Mouse (Mus musculus): Measurements from ENCODE around the gene Krtap5-3. TPM values are rescaled to one million over a fixed set of nuclear protein-coding genes. Genes with fewer than 3 reads are reported as not detected.

Krtap5-3 gene
- not detected for polyA plus RNA-seq (2017; shearing (Covaris generic))

DNA sequence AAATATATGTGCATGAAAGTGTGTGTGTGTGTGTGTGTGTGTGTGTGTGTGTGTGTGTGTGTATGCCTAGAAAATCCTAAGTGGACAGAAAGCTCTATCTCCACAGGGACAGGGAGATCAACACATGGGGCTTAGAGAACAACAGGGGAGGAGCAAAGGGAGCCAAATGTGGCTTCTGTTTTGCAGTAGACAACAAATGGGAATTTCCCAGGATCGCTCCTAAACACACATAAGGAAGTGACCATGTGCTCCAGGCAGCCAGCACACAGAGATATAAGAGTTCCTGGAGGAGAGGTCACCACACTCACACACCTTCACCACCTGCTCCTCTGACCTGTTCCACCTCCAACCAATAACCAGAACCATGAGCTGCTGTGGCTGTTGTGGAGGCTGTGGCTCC lies at the start of gene Krtap5-3:
Gene Krtap5-3 (plus strand): TSS at position 301 of the 400 bp plus-strand sequence.

DNA sequence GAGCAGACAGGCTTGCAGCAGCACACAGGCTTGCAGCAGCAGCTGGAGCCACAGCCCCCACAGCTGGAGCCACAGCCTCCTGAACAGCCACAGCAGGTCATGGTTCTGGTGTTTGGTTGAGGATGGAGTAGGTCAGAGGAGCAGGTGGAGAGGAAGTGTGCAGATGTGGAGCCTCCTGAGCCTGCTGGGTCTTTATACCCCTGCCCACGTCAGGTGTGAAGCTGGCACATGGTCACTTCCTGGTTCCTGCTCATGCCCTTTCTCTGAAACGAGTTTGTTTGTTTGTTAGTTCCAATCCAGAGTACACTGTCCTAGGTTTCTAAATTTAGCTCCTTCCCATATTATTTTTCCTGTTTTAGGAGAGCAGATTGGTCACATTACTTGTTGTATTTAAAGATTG lies 44.2 kb upstream of the Krtap5-3 start, which contains the start of gene Gm29735:
Gene Gm29735 (minus strand): TSS at position 101 of the 400 bp plus-strand sequence.

DNA sequence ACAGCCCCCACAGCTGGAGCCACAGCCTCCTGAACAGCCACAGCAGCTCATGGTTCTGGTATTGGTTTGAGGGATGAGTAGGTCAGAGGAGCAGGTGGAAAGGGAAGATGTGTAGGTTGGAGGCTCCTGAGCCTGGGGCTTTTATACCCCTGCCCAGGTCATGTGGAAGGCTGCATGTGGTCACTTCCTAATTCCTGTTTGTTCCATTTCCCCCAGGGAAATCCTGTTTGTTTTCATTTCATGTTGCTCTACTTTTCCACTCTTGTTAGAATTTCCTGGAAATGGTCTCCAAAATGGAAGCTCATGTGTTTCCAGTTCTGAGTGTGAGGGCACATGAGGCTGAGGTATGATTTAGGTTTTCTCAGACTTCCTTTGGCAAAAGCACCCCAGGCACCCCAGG lies 35.5 kb upstream of the Krtap5-3 start, which contains the start of gene Gm4553:
Gene Gm4553 (minus strand): TSS at position 101 of the 400 bp plus-strand sequence.

DNA sequence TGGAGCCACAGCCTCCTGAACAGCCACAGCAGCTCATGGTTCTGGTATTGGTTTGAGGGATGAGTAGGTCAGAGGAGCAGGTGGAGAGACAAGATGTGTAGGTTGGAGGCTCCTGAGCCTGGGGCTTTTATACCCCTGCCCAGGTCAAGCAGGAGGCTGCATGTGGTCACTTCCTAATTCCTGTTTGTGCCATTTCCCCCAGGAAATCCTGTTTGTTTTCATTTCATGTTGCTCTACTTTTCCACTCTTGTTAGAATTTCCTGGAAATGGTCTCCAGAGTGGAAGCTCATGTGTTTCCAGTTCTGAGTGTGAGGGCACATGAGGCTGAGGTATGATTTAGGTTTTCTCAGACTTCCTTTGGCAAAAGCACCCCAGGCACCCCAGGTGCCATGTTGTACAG lies 25.3 kb upstream of the Krtap5-3 start, which contains the start of gene Krtap5-2:
Gene Krtap5-2 (minus strand): TSS at position 101 of the 400 bp plus-strand sequence.

DNA sequence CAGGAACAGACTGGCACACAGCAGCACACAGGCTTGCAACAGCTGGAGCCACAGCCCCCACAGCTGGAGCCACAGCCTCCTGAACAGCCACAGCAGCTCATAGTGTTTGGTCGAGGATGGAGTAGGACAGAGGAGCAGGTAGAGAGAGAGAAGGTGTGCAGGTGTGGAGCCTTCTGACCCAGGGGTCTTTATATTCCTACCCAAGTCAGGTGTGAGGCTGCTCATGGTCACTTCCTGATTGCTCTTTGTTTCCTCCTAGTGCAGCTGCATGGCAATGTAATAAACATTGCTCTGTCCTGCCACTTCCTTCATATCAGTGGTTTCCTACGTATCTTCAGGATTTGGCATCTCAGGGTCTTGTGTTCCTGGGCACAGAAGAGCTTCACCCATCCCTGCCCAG lies 10.9 kb upstream of the Krtap5-3 start, which contains the start of gene Gm10153:
Gene Gm10153 (minus strand): TSS at position 101 of the 400 bp plus-strand sequence.

DNA sequence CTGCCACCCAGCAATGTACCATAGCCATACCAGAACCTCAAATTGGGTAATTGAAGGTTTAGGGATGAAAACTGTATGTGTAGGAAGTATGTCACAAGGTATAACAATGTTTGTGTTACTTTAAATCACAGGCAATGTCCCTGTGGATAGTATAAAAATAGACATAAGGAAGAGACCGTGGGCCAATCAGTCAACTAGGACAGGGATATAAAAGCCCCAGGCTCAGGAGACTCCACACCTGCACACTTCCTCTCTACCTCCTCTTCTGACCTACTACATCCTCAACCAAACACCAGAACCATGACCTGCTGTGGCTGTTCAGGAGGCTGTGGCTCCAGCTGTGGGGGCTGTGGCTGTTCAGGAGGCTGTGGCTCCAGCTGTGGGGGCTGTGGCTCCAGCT lies 10.4 kb downstream of the Krtap5-3 start, which contains the start of gene Gm7579:
Gene Gm7579 (plus strand): TSS at position 301 of the 400 bp plus-strand sequence.

DNA sequence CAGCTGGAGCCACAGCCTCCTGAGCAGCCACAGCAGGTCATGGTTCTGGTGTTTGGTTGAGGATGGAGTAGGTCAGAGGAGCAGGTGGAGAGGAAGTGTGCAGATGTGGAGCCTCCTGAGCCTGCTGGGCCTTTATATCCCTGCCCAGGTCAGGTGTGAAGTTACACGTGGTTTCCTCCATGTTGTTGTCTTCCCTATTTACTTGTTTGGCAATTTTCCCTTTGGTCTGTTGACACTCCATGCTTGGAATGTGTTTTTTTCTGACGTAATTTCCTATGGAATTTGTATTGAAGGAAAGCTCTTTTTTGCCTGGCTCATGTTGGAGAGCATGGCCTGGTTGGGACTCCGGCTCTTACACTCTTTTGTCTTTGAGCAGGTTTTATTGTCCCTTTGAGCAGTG lies 28.7 kb downstream of the Krtap5-3 start, which contains the start of gene Krtap5-5:
Gene Krtap5-5 (minus strand): TSS at position 101 of the 400 bp plus-strand sequence.

DNA sequence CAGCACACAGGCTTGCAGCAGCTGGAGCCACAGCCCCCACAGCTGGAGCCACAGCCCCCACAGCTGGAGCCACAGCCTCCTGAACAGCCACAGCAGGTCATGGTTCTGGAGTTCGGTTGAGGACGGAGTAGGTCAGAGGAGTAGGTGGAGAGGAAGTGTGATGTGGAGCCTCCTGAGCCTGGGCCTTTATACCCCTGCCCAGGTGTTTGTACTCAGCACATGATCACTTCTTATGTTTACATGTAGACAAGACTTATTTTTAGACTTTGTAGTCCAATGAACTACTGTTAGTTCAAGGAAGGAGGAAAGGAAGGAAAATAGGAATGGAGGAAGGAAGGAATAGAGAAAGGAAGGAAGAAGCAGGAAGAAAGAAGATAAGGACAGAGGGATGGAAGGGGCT lies 39.8 kb downstream of the Krtap5-3 start, which contains the start of gene Gm40460:
Gene Gm40460 (minus strand): TSS at position 101 of the 400 bp plus-strand sequence.

Other genes starting within 250 kb of the Krtap5-3 start
- gene Mob2, start 140.3 kb upstream of the Krtap5-3 start, polyA plus RNA-seq (2017; shearing (Covaris generic)), result 79.6 TPM
- not detected for gene Dusp8, start 105.5 kb upstream of the Krtap5-3 start, polyA plus RNA-seq (2017; shearing (Covaris generic))
- not detected for gene Gm45618, start 80.6 kb upstream of the Krtap5-3 start, polyA plus RNA-seq (2017; shearing (Covaris generic))
- not detected for gene Gm39115, start 65.3 kb upstream of the Krtap5-3 start, polyA plus RNA-seq (2017; shearing (Covaris generic))
- gene Gm45337, start 56.8 kb upstream of the Krtap5-3 start, polyA plus RNA-seq (2017; shearing (Covaris generic)), result not detected
- gene Gm29735, start 44.3 kb upstream of the Krtap5-3 start, polyA plus RNA-seq (2017; shearing (Covaris generic)), result not detected
- gene Gm4553, start 35.6 kb upstream of the Krtap5-3 start, polyA plus RNA-seq (2017; shearing (Covaris generic)), result not detected
- gene Krtap5-2, start 25.4 kb upstream of the Krtap5-3 start, polyA plus RNA-seq (2017; shearing (Covaris generic)), result not detected
- not detected for gene Gm10153, start 11.0 kb upstream of the Krtap5-3 start, polyA plus RNA-seq (2017; shearing (Covaris generic))
- gene Gm7579, start 10.5 kb downstream of the Krtap5-3 start, polyA plus RNA-seq (2017; shearing (Covaris generic)), result not detected
- gene Krtap5-5, start 28.6 kb downstream of the Krtap5-3 start, polyA plus RNA-seq (2017; shearing (Covaris generic)), result not detected
- gene Gm40460, start 39.7 kb downstream of the Krtap5-3 start, polyA plus RNA-seq (2017; shearing (Covaris generic)), result not detected
- not detected for gene Gm2431, start 57.0 kb downstream of the Krtap5-3 start, polyA plus RNA-seq (2017; shearing (Covaris generic))
- not detected for gene Gm4559, start 73.0 kb downstream of the Krtap5-3 start, polyA plus RNA-seq (2017; shearing (Covaris generic))
- not detected for gene Krtap5-1, start 95.8 kb downstream of the Krtap5-3 start, polyA plus RNA-seq (2017; shearing (Covaris generic))
- gene Krtap5-4, start 102.2 kb downstream of the Krtap5-3 start, polyA plus RNA-seq (2017; shearing (Covaris generic)), result not detected
- gene Ifitm10, start 172.4 kb downstream of the Krtap5-3 start, polyA plus RNA-seq (2017; shearing (Covaris generic)), result 2.3 TPM
- gene Gm49369, start 181.3 kb downstream of the Krtap5-3 start, polyA plus RNA-seq (2017; shearing (Covaris generic)), result not detected
- 417 TPM for gene Ctsd, start 186.7 kb downstream of the Krtap5-3 start, polyA plus RNA-seq (2017; shearing (Covaris generic))
- gene Syt8, start 233.5 kb downstream of the Krtap5-3 start, polyA plus RNA-seq (2017; shearing (Covaris generic)), result not detected
- not detected for gene Tnni2, start 240.4 kb downstream of the Krtap5-3 start, polyA plus RNA-seq (2017; shearing (Covaris generic))

Data from activated CD4-positive, CD25-positive, alpha-beta regulatory T cell, adult 9 weeks (primary cell).